Mouse (Mus musculus) G1E (cell line): ENCODE data around the gene Apol9b.

Experiments
- CTCF ChIP-seq: IDR thresholded peaks from 2 replicates; pipeline ENCODE4 v1.5.1; 2012; ENCODE audit warnings: low read depth, low read length, inconsistent platforms, mixed read lengths
- POLR2AphosphoS5 ChIP-seq: IDR thresholded peaks from 2 replicates; pipeline ENCODE4 v1.6.1; 2012; ENCODE audit warnings: low read depth, low read length, inconsistent platforms; ENCODE audit not compliant: insufficient replicate concordance
- TAL1 ChIP-seq: conservative IDR thresholded peaks from 2 replicates; pipeline ENCODE4 v1.6.1; 2012; ENCODE audit warnings: low read depth, low read length, inconsistent platforms, mixed read lengths

GRCm38 (mm10) chr15:77746326-77746725 lies 17.5 kb downstream of the Apol9b start:
- TF ChIP-seq TAL1 (no peak), CTCF (no peak), POLR2AphosphoS5 (no peak)
